Mouse (Mus musculus): ENCODE results near the gene Cers4.

Gene Cers4

GRCm38 (mm10) chr8:4492851-4493685, at the start of gene Cers4:
TSS of gene Cers4 (plus strand) at chr8:4493026.
- DNase-seq (ENCODE audit: low spot score): peak; percentile 93

DNA sequence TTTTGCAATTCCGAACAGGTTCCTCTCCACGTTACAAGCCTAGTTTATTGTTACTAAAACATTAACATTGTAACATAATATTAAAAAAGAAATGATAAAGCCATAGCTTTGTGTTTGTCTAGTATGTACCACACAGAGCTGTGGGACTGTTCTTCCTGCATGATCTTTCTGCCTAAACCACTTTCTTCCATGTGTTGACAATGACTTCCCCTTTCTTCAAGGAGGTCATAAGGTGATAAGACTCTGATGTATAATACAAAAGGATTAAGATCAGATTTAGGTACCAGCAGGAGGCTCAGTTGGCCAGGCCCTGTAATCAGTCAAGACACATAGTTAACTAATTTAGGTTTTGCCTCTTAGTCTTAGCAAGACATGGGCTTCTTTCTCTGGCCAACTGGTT, 34.7 kb upstream of the Cers4 start:
- DNase-seq (ENCODE audit: low spot score): no peak

- no peak for DNase-seq (ENCODE audit: low spot score)
Observed at GRCm38 (mm10) chr8:4463061-4463460, 29.8 kb upstream of the Cers4 start.

DNA sequence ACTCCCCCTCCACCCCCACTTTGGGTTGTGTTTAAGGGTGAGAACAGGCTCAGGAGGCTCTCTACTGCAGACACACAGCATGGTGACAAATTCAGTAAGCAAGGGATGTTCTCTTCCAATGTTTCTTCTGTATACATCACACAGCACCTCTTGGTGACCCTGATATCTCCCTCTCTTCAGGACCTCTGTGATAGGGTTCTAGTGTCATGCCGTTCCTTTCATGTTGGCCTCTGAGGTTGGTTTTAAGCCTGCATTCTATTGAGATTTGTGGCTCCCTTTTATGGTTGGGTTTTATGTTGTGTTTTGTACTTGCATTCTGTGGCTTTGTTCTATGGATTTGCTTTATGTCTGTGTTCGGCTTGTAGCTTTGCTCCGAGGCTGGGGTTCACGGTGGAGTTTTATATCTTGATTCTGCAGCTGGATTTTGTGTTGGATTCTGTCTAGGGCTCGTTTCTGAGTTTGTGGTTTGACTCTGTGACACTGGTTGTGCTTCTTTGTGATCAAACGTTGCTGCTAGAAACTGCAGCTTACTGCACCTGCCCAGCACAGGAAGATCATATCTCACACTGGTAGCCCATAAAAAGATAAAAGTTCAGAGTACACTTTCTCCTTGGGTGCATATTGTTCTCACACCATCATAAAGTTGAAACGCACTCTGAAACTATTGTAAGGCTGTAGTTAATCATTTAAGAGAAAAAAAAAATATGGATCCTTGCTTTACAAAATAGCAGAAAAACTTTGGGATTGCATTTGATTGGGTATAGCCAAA, 18.2 kb upstream of the Cers4 start:
- DNase-seq (ENCODE audit: low spot score): no peak

DNA sequence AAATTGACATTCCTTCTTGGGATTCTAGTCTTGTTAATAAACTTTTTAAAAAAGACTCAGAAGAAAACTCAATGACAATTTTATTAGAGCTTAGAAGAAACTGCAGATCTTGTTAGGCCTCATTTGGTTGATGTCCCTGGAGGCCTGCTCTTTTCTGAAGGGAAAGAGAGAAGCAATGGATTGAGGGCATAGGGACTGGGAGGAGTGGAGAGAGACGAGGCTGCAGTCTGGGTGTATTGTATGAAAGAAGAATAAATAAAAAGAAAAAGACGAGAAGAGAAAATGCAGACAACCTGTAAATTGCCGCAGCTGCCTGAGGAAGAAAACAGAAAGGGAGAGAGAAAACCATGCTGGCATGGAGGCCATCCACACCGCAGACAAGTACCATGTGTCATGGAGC, 11.7 kb upstream of the Cers4 start:
- no peak for DNase-seq (ENCODE audit: low spot score)

DNA sequence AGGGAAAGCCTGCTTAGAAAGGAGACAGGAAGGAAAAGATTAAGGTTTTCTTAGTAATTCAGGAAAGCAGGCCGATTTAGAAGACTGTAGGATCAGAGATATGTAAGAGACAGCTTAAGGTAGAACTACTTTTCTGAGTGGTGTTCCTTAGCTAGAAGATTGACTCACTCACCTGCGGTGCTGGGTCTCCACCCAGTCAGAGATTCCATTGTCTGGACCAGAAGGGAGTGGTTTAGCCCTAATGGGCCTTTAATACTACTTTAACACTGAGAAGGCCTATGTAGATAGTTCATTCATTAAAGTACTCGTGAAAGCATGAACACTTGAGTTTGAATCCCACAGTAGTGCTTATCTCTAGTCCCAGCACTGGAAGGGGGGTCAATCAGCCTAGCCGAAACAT, 11.2 kb upstream of the Cers4 start:
- DNase-seq (ENCODE audit: low spot score): no peak

DNA sequence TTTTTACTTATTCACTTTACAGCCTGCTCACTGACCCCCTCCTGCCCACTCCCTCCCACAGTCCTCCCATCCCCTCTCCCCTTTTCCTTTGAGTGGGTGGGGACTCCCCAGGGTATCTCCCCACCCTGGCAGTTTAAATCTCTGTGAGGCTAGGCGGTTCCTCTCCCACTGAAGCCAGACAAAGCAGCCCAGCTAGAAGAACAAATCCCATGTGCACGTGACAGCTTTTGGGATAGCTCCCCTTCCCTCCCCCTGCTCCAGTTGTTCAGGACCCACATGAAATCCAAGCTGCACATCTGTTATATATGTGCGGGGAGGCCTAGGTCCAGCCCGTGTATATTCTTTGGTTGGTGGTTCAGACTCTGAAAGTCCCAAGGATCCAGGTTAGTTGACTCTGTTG, 10.3 kb upstream of the Cers4 start:
- DNase-seq (ENCODE audit: low spot score): no peak

DNA sequence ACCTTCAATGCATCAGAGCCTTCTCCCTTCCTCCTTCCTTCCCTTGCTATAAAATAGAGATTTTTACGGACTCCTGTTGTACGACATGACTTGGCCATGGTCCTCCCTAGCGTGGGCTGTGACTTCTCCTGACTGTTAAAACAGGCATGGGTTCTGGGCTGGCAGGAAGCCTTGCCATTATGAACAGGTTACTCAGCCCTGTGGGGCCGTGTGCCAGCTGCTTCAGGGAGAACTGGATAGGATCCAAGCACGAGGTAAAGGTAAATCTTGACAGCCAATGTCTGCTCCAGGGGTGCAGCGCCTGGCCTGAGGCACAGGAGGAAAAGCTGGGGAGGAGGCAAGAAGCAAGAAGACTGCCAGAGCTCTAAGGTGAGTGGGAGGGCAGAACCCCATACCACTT, 9.5 kb upstream of the Cers4 start:
- DNase-seq (ENCODE audit: low spot score): no peak

- peak; percentile 73 for DNase-seq (ENCODE audit: low spot score)
Observed at GRCm38 (mm10) chr8:4493686-4494440, 1.0 kb downstream of the Cers4 start.

DNA sequence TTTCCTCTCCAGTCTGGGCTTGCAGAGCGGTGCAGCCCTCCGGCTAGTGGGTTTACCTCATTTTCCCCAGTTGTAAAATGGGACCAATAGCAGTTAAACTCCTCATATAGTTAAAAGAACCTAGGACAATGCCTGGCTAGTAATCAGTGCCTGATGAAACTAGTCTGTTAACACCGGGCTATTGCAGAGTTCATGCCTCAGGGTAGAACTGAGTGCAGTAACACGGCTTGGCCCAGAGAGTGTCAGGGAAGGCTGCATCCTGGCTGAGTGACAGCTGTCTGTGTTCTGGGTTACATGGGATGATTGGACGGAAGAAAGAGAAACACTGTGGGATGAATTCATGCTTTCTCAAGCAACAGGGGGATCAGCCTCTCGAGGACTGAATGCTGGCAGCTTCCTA, 3.1 kb downstream of the Cers4 start:
- DNase-seq (ENCODE audit: low spot score): no peak

GRCm38 (mm10) chr8:4497610-4498009, 4.8 kb downstream of the Cers4 start:
- DNase-seq (ENCODE audit: low spot score): no peak

DNA sequence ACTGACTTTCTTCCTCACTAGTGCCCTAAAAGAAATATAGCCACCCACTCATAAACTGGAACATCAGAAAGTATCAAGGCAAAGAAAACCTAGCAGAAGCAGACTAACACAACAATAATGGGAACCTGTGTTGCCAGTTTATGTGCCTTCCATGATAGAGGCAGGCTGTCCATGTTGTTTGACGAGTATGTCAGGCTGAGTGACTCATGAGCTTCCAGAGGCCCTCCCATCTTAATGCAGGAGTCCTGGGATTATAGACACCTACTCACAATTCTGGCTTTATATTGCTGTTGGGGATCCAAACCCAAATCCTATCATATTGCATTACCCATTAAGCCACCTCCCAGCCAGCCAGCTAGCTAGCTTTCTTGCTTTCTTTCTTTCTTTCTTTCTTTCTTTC, 12.5 kb downstream of the Cers4 start:
- no peak for DNase-seq (ENCODE audit: low spot score)

DNA sequence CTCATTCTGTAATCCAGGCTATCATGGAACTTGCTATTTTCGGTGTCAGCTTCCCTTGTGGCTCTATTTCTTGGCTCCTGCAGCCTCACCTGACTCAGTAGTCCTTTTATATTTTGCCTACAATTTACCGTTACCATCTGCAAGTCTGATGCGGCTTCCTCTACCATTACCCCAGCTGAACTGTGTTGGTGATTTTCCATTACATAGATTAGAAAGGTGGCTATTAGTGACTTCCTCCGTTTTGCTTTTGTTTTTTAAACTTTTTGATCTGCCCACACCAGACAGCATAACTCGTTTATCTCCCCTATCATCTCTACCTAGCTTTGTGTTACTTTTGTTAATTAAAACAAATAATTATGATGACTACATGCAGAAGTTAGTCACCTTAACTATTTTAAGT, 14.7 kb downstream of the Cers4 start:
- DNase-seq (ENCODE audit: low spot score): no peak

- DNase-seq (ENCODE audit: low spot score): no peak
Observed at GRCm38 (mm10) chr8:4510824-4511223, 18.0 kb downstream of the Cers4 start.

DNA sequence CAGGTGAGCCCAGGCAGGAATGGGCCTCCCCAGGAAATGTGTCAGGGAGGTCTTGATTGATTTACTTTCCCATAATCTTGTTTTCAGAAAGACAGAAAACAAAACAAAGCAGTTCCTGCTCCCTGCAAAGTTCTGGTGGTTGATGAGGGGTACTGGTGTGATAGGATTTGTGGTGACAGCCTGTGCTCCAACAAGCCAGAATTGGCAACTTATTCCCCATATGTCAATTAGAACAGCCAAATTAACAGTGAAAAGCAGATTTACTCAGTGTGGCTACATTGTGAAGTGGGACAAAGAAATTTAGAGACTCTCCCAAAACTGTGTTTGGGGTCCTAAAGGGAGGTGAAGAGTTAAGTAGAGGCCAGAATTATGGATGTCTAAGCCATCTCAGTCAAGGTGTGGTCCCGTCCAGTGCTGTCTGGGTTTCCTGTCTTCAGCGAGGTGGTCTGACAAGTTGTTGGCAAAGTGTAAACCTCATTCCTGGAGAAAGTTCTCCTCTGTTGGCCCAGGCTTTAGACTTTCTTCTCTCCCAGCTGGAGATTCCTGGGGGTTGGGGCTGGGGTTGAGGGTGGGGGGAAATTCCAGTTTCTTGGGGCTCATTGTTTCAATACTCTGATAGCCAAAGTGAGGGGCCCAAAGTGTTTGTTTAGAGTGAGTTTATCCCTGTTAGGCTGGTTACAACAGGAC, 18.7 kb downstream of the Cers4 start:
- no peak for DNase-seq (ENCODE audit: low spot score)

GRCm38 (mm10) chr8:4512116-4512495, 19.3 kb downstream of the Cers4 start:
- DNase-seq (ENCODE audit: low spot score): no peak

DNA sequence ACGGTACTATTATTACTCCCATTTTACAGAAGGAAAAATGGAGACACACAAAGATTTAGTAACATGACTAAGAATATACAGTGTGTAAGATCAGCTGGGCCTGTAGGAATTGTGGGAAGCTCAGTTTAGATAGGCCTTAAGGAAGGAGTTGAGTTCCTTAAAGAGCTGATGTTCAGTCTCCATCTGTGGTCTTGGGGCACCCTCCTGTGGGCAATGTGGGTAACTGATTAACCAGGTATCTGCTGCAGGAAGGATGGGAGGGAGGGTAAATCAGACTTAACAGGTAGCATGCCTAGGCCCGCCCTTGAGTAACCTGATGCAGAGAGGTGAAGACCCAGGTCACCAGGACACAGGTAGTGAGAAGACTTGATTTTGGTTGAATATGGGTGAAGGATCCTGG, 23.3 kb downstream of the Cers4 start:
- DNase-seq (ENCODE audit: low spot score): peak; percentile 78

DNA sequence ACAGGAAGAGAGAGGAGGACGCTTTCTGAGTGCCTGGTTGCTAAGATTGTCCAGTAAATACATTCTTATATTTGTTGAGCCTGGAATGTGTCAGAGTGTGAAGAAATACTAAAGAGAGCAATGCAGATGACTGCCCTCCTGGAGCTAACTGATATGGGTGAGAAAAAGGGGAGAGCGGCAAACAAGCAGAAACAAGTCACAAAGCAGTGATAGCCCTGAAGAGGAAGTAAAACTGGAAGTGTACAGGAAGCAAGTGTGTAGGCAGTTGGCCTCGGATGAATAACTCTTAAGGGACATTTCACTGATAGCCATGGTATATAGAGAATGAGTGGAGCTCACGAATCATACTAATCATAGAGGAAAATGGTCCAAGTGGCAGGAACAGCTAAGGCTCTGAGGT, 28.6 kb downstream of the Cers4 start:
- DNase-seq (ENCODE audit: low spot score): no peak

DNA sequence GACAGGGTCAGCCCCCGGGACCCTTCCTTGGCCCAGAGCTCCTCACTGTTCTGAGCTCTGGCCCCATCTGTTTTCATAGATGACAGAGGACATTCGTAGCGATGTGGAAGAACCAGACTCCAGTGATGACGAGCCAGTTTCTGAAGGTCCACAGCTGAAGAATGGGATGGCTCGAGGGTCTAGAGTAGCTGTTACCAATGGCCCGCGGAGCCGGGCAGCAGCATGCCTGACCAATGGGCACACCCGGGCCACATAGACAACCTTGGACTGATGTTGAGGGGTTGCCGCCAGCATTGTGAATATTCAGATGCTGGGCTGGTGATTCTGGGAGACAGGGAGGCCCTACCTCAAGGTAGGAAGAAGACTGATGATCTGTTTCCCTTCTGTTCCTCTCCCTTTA, 30.7 kb downstream of the Cers4 start:
- no peak for DNase-seq (ENCODE audit: low spot score)
